Mouse (Mus musculus) embryo, embryonic 11.5 days (tissue): ENCODE data around the gene Magi2.
"Not testable (repeated sequence)": the region's sequence is repeated elsewhere in the genome, so short reads cannot be mapped to it uniquely, and the experiment has no call there.

Source experiments
- DNase-seq: peaks from one replicate; pipeline ENCODE4 v3.0.0-alpha.2; 2012; ENCODE audit warnings: low read depth, low spot score

Magi2 gene

GRCm38 (mm10) chr5:20702480-20703303, 1475.9 kb downstream of the Magi2 start:
- DNase-seq = peak; percentile 30

GRCm38 (mm10) chr5:20703304-20703700, 1476.5 kb downstream of the Magi2 start:
- DNase-seq = no peak

- no peak for DNase-seq
Measured at GRCm38 (mm10) chr5:20703971-20704575, 1477.2 kb downstream of the Magi2 start.

- DNase-seq = no peak
Measured at GRCm38 (mm10) chr5:20704886-20705285, 1478.0 kb downstream of the Magi2 start.

- not testable (repeated sequence) for DNase-seq
Measured at GRCm38 (mm10) chr5:20706322-20707282, 1479.8 kb downstream of the Magi2 start.

- not testable (repeated sequence) for DNase-seq
Measured at GRCm38 (mm10) chr5:20710845-20711244, 1484.0 kb downstream of the Magi2 start.

GRCm38 (mm10) chr5:20714619-20715018, 1487.8 kb downstream of the Magi2 start:
- DNase-seq = not testable (repeated sequence)

- not testable (repeated sequence) for DNase-seq
Measured at GRCm38 (mm10) chr5:20715980-20716379, 1489.1 kb downstream of the Magi2 start.

- no peak for DNase-seq
Measured at GRCm38 (mm10) chr5:20720201-20720900, 1493.5 kb downstream of the Magi2 start.

GRCm38 (mm10) chr5:20723226-20723625, 1496.4 kb downstream of the Magi2 start:
- not testable (repeated sequence) for DNase-seq

GRCm38 (mm10) chr5:20738795-20739194, 1512.0 kb downstream of the Magi2 start:
- DNase-seq = no peak

- no peak for DNase-seq
Measured at GRCm38 (mm10) chr5:20741193-20741592, 1514.4 kb downstream of the Magi2 start.

GRCm38 (mm10) chr5:20741936-20742335, 1515.1 kb downstream of the Magi2 start:
- DNase-seq = no peak

- DNase-seq = no peak
Measured at GRCm38 (mm10) chr5:20748142-20748541, 1521.3 kb downstream of the Magi2 start.

- DNase-seq = no peak
Measured at GRCm38 (mm10) chr5:20748856-20749255, 1522.0 kb downstream of the Magi2 start.

GRCm38 (mm10) chr5:20749535-20749934, 1522.7 kb downstream of the Magi2 start:
- no peak for DNase-seq

- no peak for DNase-seq
Measured at GRCm38 (mm10) chr5:20751000-20751399, 1524.2 kb downstream of the Magi2 start.

- DNase-seq = no peak
Measured at GRCm38 (mm10) chr5:20751696-20752095, 1524.9 kb downstream of the Magi2 start.

- no peak for DNase-seq
Measured at GRCm38 (mm10) chr5:20753096-20753495, 1526.3 kb downstream of the Magi2 start.

GRCm38 (mm10) chr5:20753963-20754362, 1527.1 kb downstream of the Magi2 start:
- no peak for DNase-seq
